Mouse (Mus musculus) liver, adult 2 months (tissue): Measurements from ENCODE around the gene Mylip. TPM values are rescaled to one million over a fixed set of nuclear protein-coding genes. Genes with fewer than 3 reads are reported as not detected.

ENCODE experiments used
- DNase-seq: peaks from one replicate; pipeline ENCODE4 v3.0.0-alpha.2; 2011; ENCODE audit warnings: low read depth, low spot score; ENCODE audit errors: extremely low read depth
- H3K27ac ChIP-seq: fragments of 200-500 bp; replicated peaks from 2 replicates; pipeline ENCODE4 v1.5.1; 2012; ENCODE audit warnings: low read depth, mild to moderate bottlenecking, control low read depth, inconsistent platforms, low read length; ENCODE audit not compliant: insufficient read depth
- H3K27me3 ChIP-seq: fragments of 200-500 bp; 2 replicates; pipeline ENCODE4 v1.6.1; 2012; ENCODE audit warnings: mild to moderate bottlenecking, moderate library complexity, low read length, inconsistent platforms; ENCODE audit not compliant: control insufficient read depth, insufficient read depth
- H3K36me3 ChIP-seq: fragments of 200-500 bp; 2 replicates; pipeline ENCODE4 v1.6.1; 2012; ENCODE audit warnings: low read length, inconsistent platforms; ENCODE audit not compliant: control insufficient read depth, insufficient read depth
- H3K4me1 ChIP-seq: fragments of 200-500 bp; 2 replicates; pipeline ENCODE4 v1.6.1; 2011; ENCODE audit warnings: low read length; ENCODE audit not compliant: control insufficient read depth, insufficient read depth
- H3K4me3 ChIP-seq: fragments of 200-500 bp; 2 replicates; pipeline ENCODE4 v1.5.1; 2011; ENCODE audit warnings: low read depth, mild to moderate bottlenecking, control low read depth, low read length, moderate library complexity; ENCODE audit not compliant: insufficient read depth
- H3K79me2 ChIP-seq: fragments of 200-500 bp; 2 replicates; pipeline ENCODE4 v1.6.1; 2012; ENCODE audit warnings: inconsistent platforms, mild to moderate bottlenecking, low read length, moderate library complexity; ENCODE audit not compliant: control insufficient read depth, insufficient read depth
- H3K9ac ChIP-seq: fragments of 200-500 bp; 2 replicates; pipeline ENCODE4 v1.6.1; 2012; ENCODE audit warnings: low read depth, mild to moderate bottlenecking, control low read depth, inconsistent platforms, low read length
- CTCF ChIP-seq: fragments of 200-500 bp; IDR thresholded peaks from 2 replicates; pipeline ENCODE4 v1.5.1; 2011; ENCODE audit warnings: low read depth, low read length, control low read depth
- POLR2A ChIP-seq: fragments of 200-500 bp; IDR thresholded peaks from 2 replicates; pipeline ENCODE4 v1.6.1; 2011; ENCODE audit warnings: low read length, control low read depth; ENCODE audit not compliant: insufficient read depth; ENCODE audit errors: extremely low read depth
- WGBS: fragments of 180-500 bp; shearing (Covaris S2); methylation state at CpG from one replicate; pipeline ENCODE4 v1.1.7; 2018; 5-methylcytosine and 5-hydroxymethylcytosine counted together
- polyA plus RNA-seq: library from polyadenylated mRNA; depleted of rRNA; stranded (reverse); fragments of >200 nt; gene quantifications from 2 replicates; pipeline ENCODE4 v1.2.3, GENCODE M21; 2012
- total RNA-seq: library from RNA; depleted of rRNA; stranded (reverse); fragments of >200 nt; gene quantifications from 2 replicates; pipeline ENCODE4 v1.2.3, GENCODE M21; 2014

Gene Mylip
- total and polyA plus RNA-seq, 2 experiments: 4.8 to 9.5 TPM

DNA sequence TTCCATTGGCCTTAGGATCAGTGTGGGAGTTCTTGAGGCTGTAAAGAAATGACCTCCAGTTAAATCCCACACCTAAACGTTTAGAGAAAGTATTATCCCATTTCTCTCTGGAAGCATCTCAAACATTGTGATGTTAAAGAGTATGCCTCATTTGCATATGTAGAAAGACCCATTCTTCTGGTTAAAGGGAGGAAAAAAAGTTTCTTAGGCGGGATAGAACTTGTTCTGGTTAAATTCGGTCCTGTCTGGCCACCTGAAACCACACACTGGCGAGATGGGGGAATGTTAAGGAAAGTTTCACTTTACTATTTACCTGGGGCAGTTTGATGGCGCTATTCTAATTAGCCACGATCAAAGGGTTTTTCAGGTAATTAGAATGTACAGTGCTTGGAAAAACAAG, 14.7 kb upstream of the Mylip start:
- Histone ChIP-seq H3K4me3 (no peak overlapping the region), H3K36me3 (no peaks in the 10 kb centered on the region), H3K27ac (no peak overlapping the region), H3K4me1 (no peaks in the 10 kb centered on the region; the same call in 1 of the 2 replicates), H3K9ac (no peak overlapping the region), H3K27me3 (peaks cover 4% of the 10 kb centered on the region; the same call in 1 of the 2 replicates), H3K79me2 (no peaks in the 10 kb centered on the region)
- TF ChIP-seq CTCF: no peak
- no peak for TF ChIP-seq POLR2A
- no peak for DNase-seq
- WGBS: 49% methylated on average over 6 of the region's 6 CpGs

DNA sequence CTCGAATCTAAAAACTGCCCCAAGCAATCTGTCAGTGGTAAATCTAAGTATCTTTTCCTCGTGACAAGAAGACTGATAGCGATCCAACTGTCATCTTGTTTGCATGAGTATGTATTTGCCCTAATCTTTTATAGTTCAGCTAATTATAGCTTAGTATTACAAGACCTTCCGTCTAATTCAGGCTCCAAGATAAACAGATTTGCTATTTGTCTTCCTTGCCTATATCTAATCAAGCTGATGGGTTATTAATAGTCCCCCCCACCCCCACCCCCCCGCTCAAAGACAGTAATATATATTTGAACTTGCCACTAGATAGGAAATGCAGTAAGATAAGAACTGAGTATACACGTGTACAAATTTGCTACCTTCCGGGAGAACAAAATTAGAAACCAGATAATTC, 7.3 kb upstream of the Mylip start:
- no peaks in the 10 kb centered on the region for H3K36me3 ChIP-seq
- no peaks in the 10 kb centered on the region for H3K79me2 ChIP-seq
- H3K9ac ChIP-seq: no peak overlapping the region
- 57% methylated on average over 7 of the region's 7 CpGs for WGBS
- no peak overlapping the region for H3K27ac ChIP-seq
- no peak overlapping the region for H3K4me3 ChIP-seq
- H3K4me1 ChIP-seq: no peaks in the 10 kb centered on the region
- TF ChIP-seq POLR2A (no peak), CTCF (no peak)
- DNase-seq: no peak
- H3K27me3 ChIP-seq: peaks cover 8% of the 10 kb centered on the region; the same call in 1 of the 2 replicates

DNA sequence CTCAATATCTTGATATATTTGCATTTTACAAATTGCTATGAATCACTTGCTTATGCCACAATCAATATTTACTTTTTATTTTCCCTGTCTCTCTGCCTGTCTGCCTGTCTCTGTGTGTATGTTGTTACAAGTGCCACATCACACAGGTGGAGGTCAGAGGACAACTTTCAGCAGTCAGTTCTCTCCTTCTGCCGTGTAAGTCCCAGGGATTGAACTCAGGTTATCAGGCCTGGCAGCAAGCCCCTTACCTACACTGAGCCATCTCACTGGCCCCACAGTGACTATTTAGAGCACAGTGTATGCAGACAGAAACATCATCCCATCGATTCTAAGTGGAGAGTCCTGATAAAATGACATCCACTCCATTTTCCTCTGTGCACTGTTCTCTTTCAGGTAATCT, 4.9 kb upstream of the Mylip start:
- Histone ChIP-seq H3K9ac (no peak overlapping the region), H3K27me3 (peaks cover 13% of the 10 kb centered on the region), H3K4me3 (no peak overlapping the region), H3K27ac (no peak overlapping the region), H3K4me1 (no peaks in the 10 kb centered on the region), H3K79me2 (peaks cover 1% of the 10 kb centered on the region; the same call in 1 of the 2 replicates), H3K36me3 (no peaks in the 10 kb centered on the region)
- no peak for DNase-seq
- WGBS: 80% methylated on average over 2 of the region's 2 CpGs
- TF ChIP-seq POLR2A (no peak), CTCF (no peak)

DNA sequence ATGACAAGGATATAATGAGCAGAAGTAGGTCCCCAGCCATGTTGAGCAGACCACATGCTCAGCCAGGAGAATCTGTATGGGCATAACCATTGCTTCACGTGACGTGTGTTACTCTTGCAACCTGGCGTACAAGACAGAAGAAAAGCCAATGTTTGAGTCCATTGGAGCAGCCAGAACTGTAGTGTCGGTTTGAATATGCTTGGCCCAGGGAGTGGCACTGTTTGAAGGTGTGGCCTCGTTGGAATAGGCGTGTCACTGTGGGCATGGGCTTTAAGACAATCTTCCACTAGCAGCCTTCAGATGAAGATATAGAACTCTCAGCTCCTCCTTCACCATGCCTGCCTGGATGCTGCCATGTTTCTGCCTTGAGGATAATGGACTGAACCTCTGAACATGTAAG, 4.0 kb upstream of the Mylip start:
- WGBS: 93% methylated on average over 6 of the region's 6 CpGs
- Histone ChIP-seq H3K79me2 (peaks cover 4% of the 10 kb centered on the region; the same call in 1 of the 2 replicates), H3K4me1 (no peaks in the 10 kb centered on the region), H3K27ac (no peak overlapping the region), H3K9ac (no peak overlapping the region), H3K4me3 (no peak overlapping the region), H3K27me3 (peaks cover 20% of the 10 kb centered on the region), H3K36me3 (no peaks in the 10 kb centered on the region)
- no peak for DNase-seq
- TF ChIP-seq CTCF (no peak), POLR2A (no peak)

DNA sequence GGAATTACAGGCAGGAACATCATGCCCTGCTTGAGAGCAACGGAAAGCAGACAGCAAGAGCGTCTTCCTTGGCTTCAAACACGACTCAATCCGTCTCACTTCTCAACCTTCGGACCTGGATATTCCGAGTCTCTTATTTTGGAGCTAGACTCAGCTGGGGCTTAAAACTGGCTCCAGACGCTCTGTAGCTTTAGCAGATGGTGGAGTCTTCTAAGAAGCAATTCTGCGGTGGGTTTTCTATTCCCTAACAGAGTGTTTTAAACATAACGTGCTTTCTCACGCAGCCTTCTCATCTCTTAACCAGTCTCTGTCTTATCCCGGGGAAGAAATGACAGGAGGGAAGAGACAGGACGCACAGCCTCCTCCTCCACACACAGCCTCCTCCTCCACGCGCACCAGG, 3.3 kb upstream of the Mylip start:
- Histone ChIP-seq H3K27ac (no peak overlapping the region), H3K4me1 (no peaks in the 10 kb centered on the region), H3K9ac (no peak overlapping the region), H3K79me2 (peaks cover 4% of the 10 kb centered on the region; the same call in 1 of the 2 replicates), H3K4me3 (no peak overlapping the region), H3K27me3 (peaks cover 23% of the 10 kb centered on the region), H3K36me3 (no peaks in the 10 kb centered on the region)
- 91% methylated on average over 14 of the region's 14 CpGs for WGBS
- no peak for TF ChIP-seq POLR2A
- no peak for TF ChIP-seq CTCF
- DNase-seq: no peak

DNA sequence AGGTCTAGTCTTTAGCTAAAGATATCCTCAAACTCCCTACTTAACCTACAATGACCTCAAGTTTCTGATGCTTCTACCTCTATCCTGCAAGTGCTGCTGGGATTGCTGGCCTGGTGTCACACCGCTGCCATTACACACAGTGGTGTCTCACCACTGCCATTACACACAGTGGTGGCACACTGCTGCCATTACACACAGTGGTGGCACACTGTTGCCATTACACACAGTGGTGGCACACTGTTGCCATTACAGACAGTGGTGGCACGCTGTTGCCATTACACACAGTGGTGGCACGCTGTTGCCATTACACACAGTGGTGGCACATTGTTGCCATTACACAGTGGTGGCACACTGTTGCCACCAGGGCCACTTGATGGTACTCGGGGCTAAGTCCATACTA, 2.3 kb upstream of the Mylip start:
- WGBS: 98% methylated on average over 4 of the region's 4 CpGs
- no peak overlapping the region for H3K9ac ChIP-seq
- H3K4me1 ChIP-seq: no peaks in the 10 kb centered on the region; the same call in 1 of the 2 replicates

More for the DNA sequence above, 2.3 kb upstream of the Mylip start:
- DNase-seq: no peak
- Histone ChIP-seq H3K4me3 (no peak overlapping the region), H3K36me3 (peaks cover 4% of the 10 kb centered on the region), H3K27ac (no peak overlapping the region), H3K79me2 (peaks cover 4% of the 10 kb centered on the region; the same call in 1 of the 2 replicates), H3K27me3 (peaks cover 23% of the 10 kb centered on the region)
- no peak for TF ChIP-seq POLR2A
- TF ChIP-seq CTCF: no peak
